Mouse (Mus musculus) cerebellum, adult 11 months (tissue): ENCODE measurements around the gene Cyb5r4.
"Not testable (repeated sequence)": the region's sequence is repeated elsewhere in the genome, so short reads cannot be mapped to it uniquely, and the experiment has no call there.

Experiments used
- DNase-seq: peaks from one replicate; pipeline ENCODE4 v3.0.0; 2022

Cyb5r4 gene

DNA sequence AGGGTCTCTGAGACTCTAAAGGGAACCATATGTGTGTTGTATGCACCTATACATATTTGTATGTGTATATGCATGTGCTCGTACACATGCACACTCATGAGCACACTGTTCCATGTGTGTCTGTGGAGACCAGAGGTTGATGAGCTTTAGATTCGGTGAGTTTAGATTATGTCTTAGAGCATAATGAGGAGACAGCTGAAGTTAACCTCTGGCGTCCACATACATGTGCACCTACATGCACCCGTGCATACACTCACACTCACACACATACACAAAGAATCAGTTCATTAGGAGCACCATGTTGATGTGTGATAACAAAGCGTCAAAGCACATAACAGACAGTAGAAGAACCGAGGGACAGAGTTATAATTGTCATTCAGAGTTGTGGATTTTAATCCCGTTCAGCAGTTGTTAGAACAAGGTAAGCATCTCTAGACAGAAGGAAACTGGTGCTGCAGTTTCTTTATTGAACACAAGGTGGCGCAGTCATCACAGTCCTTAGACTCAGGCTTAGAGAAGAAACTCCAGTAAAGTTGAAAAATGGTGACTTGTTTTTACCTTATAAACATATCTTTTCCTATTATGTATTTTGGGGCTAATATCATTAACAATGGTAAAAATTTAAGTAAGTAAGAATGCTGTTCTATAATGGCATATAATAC, 5.7 kb downstream of the Cyb5r4 start:
- DNase-seq, result peak; percentile 57

DNA sequence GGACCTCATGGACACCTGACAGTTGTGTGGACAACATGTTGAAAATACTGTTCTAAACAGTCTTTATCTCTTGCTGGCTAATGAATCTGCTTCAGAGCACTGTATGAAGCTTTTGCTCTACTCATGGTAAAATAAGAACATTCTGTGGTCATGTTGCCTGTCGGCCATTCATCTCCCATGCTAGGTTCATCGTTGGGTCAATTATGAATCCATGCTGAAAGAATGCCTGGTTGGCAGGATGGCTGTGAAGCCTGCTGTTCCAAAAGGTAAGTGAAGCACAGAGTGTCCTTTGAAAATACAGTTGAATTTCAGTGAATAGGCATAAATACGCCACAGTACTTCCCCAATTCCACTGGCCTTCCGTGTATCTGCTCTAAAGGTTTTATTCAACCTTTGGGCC, 10.4 kb downstream of the Cyb5r4 start:
- DNase-seq, result no peak

DNA sequence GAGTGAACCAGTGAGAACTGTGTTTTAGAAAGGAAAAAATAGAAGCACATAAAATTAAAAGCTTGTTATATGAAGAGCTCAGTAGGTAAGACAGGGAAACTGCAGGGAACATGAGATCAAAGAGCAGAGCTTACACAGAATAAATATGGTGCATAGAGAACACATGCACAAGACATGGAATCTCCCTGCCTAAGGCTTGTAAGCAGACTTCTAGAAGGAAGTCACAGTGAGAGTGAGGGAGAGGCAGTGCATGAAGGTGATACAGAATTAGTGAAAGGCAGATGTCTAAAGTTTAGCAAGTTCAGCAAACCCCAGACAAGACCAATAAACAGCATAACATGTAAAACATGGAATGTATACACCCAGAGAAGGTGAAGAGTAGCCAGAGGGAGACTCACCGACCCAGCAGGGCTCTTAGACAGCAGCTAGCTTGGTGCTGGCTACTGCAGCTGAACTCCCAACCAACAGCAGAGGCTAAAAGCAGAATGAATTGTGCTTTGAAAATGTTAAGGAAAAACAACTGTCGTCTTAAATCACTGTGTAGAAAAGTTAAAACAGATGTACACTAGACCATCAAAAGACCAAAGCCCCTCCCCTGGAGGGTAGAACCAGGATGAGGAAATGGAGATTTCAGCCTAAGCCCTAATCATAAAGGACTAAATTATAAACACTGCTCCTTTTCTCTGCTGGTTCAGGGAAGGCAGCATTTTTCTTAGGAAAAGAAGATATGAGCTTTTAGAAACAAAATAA, 13.2 kb downstream of the Cyb5r4 start:
- DNase-seq, result no peak

DNA sequence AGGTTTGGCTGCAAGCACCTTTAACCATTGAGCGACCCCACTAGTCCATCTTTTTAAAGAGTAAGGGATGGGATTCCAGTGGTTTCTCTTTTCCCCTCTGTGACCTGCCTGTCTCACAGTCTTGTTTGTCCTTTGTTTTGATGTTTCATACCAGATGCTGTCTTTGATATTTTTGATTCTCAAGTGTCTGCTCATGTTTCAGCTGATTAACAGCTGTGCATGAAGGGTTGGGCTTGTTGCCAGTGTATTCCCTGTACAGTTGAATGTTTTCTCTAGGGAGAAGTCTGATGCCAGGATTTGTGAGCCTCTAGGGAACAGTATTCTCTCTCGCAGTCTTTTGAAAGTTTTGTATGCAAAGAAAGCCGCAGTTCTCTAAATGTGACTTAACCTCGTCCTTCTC, 27.6 kb downstream of the Cyb5r4 start:
- no peak for DNase-seq

GRCm38 (mm10) chr9:87055547-87056235, 33.9 kb downstream of the Cyb5r4 start:
- no peak for DNase-seq

GRCm38 (mm10) chr9:87062337-87062736, 40.5 kb downstream of the Cyb5r4 start:
- no peak for DNase-seq

DNA sequence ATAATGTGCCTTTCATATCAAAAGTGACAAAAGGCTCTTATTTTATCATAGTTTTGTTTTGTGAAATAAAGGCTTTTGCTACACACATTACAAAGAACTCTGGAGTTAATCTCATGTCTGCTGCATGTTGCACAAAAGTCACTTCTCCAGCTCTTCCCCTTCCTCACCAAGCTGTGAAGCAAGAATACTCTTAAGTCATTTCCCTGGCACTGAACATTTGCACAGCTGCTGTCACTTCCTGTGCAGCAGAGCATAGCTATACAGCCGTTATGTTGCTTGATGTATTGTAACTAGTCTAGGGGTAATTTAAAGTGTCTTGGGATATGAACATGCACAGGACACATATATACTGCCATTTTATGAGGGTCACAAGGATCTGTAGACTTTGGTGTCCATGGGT, 46.3 kb downstream of the Cyb5r4 start:
- no peak for DNase-seq

DNA sequence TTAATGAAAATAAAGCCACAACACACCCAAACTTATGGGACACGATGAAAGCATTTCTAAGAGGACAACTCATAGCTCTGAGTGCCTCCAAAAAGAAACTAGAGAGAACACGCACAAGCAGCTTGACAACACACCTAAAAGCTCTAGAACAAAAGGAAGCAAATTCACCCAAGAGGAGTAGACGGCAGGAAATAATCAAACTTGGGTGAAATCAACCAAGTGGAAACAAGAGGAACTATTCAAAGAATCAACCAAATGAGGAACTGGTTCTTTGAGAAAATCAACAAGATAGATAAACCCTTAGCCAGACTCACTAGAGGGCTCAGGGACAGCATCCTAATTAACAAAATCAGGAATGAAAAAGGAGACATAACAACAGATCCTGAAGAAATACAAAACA, 49.8 kb downstream of the Cyb5r4 start:
- not testable (repeated sequence) for DNase-seq

- DNase-seq, result no peak
Observed at GRCm38 (mm10) chr9:87077919-87078318, 56.1 kb downstream of the Cyb5r4 start.

DNA sequence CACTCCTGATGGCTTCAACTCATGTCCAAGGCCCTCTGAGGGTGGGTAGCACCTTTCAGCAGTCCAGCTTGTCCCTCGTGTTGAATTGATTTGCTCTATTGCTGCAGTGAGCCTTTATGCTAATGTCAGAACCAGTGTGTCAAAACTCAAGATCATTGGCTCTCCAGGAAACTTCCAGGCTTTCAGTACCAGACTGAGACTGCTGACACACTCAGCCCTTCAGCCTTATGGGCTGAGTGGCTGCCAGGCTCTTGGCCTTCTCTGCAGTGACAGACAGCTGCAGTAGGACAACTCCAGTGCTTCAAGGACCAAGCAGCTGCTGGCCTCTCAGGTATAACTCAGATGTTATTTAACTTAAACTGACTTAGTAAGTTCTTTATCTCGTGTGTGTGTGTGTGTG, 57.7 kb downstream of the Cyb5r4 start:
- DNase-seq, result no peak

- DNase-seq, result peak; percentile 63
Observed at GRCm38 (mm10) chr9:87086991-87087390, 65.2 kb downstream of the Cyb5r4 start.

GRCm38 (mm10) chr9:87097989-87098388, 76.2 kb downstream of the Cyb5r4 start:
- no peak for DNase-seq

GRCm38 (mm10) chr9:87115019-87115418, 93.2 kb downstream of the Cyb5r4 start:
- DNase-seq, result no peak

DNA sequence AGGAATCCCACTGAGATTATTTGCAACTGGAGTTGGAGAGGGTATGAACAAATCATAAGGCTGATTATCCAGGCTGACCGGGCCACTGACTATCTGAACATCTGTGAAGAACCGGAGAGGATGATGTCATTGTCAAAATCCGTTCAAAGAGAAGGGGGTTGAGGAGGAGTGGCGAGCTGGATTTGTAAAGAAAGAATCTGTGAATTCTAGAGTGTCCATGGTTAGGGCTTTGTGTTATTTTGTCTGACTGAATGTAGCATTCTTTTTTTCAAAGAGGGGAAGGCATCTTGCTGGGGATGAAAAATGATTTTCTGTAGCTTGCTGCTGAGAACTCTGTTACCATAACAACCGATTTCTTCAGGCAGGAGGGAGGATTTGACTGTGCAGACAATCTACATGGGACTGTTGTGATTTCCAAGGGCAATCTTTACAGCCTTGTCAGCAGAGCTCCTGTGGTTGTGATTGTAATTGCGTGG, 93.7 kb downstream of the Cyb5r4 start:
- no peak for DNase-seq

GRCm38 (mm10) chr9:87115978-87116377, 94.2 kb downstream of the Cyb5r4 start:
- no peak for DNase-seq

GRCm38 (mm10) chr9:87118996-87119395, 97.2 kb downstream of the Cyb5r4 start:
- no peak for DNase-seq

DNA sequence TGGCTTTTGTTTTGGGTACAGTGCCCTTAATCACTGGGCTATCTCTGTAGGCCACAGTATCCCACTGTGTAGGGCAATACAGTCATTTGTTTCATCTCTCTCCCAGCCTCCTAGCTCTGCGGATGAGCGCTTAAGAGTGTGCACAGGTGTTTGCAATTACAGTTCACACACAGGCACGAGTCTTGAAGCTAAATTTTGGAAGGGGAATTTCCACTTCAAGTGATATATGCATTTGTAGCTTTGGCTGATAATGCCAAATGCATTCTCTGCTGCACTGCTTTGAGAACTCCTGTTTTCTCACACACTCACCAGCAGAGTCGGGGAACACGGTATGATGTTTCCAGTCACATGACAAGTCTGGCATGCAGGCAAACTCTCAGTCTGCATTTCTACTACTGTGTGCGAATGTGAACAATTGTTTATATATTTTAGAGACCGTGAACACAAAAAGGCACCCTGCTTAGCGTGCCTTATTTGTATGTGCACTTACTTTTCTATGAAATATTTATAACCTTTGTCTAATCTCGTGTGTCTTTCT, 100.2 kb downstream of the Cyb5r4 start:
- DNase-seq, result no peak

GRCm38 (mm10) chr9:87127046-87127445, 105.2 kb downstream of the Cyb5r4 start:
- not testable (repeated sequence) for DNase-seq
